Mouse (Mus musculus) testis, adult 2 months (tissue): ENCODE results near the gene Pla2r1.

Experiments
- CTCF ChIP-seq: fragments of 200-500 bp; IDR thresholded peaks from 2 replicates; pipeline ENCODE4 v1.5.1; 2012; ENCODE audit warnings: low read depth, mild to moderate bottlenecking, inconsistent platforms, low read length, moderate library complexity; ENCODE audit not compliant: control insufficient read depth, insufficient read depth, insufficient replicate concordance
- POLR2A ChIP-seq: fragments of 200-500 bp; IDR thresholded peaks from 2 replicates; pipeline ENCODE4 v1.6.1; 2012; ENCODE audit warnings: low read depth, mild to moderate bottlenecking, inconsistent platforms, low read length, moderate library complexity; ENCODE audit not compliant: control insufficient read depth

DNA sequence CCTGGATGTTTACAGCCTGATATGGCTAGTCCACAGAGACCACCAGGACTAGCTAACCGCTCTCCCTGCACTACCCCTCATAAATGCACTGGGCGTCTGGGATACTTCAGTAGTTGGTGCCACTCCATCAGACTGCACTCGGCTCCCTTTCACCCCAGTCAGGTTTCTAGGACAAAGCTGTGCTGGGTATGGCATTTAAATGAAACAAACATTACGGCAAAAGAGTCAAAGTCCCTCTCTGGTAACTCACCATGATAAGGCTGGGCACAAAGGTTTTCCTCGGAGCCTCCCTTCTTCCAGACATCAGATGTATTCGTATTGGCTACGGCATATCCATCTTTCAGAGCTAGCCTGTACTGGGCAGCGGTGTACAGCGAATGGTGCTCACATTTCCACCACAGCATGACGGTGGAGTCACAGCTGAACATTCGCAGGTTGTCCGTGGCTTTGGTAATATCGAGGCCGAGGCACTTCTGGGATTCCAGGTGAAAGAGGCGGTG lies 177.4 kb downstream of the Pla2r1 start:
- no peak for TF ChIP-seq CTCF
- TF ChIP-seq POLR2A: no peak
